Mouse (Mus musculus) frontal cortex, postnatal 14 days (tissue): Measurements from ENCODE around the gene Cwc25.
"Not testable (repeated sequence)": the region's sequence is repeated elsewhere in the genome, so short reads cannot be mapped to it uniquely, and the experiment has no call there.

ENCODE experiments used
- DNase-seq, 2 experiments: peaks; one replicate each; pipeline ENCODE4 v3.0.0; 2022; ENCODE audit warnings: low spot score in 2 of 2

Cwc25 gene

DNA sequence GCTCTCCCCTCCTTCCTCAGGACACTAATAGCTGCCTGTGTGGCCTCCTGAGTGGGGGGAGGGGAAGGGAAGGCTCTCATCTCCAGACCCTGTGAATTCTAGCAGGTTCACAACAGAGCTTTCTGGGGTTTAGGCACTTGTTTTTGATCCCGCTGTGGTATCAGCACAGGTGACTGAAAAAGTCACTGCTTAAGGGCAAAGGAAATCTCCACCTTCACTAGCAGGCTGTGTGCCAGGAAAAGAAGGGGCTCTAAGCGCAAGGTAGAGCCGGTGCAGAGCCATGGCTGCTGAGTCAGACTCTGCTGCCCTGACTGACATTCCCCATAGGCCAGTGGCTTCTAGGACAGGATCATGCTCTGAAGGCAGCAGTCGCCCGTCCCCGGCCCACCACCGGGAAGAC, 37.6 kb downstream of the Cwc25 start:
- no peak for DNase-seq

DNA sequence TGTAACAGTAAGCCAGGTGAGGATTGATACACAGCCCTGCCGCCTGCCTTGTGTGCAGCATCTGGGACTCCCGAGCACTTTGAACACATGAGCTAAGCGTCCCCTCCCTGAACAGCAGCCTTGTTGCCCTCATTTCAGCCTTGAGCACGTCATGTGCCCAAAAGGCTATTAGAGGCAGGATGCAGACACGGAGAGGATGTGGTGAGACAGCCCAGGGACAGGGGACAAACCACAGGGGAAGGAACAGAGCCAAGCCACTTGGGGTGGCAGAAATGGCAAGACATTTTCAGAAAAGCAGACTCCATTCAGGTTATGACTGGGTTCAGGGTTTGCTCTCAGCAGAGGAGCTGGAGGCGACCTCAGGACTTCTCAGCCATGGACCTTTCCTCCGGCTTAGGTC, 38.0 kb downstream of the Cwc25 start:
- DNase-seq = no peak

DNA sequence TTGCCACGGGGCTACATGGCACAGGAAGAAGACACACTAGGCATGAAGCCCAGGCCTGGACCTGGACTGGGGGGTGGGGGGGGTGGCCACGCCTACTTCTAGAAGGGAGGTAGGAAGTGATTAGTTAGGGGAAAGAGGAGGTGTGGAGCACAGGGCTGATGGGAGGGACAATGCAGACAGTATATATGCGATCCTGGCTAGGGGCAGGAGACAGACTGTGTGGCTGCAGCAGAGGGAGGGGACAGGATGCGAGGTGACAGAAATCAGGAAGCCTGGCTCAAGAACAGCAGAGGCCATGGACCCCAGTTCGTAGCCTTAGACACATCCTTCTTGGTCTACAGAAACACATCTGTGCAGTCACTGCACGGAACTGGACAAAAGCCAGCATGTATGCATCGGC, 42.6 kb downstream of the Cwc25 start:
- no peak for DNase-seq

DNA sequence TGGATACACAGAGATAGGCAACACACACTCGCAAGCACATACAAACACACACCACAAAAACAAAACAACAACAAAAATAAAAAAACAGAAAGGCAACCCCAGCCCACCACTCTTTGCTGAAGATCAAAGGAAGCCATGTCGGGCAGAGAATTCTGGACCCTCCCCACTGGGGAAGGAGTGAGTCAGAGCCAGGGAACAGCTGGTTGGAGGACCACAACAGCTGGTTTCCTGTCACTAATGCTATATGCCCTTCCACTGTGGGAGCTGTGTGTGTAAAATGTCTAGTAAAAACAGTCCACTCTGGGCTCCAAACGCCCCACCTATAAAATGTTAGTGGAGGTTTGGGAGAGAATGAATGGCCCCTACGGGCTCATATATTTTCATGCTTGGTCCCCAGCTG, 45.0 kb downstream of the Cwc25 start:
- no peak for DNase-seq

DNA sequence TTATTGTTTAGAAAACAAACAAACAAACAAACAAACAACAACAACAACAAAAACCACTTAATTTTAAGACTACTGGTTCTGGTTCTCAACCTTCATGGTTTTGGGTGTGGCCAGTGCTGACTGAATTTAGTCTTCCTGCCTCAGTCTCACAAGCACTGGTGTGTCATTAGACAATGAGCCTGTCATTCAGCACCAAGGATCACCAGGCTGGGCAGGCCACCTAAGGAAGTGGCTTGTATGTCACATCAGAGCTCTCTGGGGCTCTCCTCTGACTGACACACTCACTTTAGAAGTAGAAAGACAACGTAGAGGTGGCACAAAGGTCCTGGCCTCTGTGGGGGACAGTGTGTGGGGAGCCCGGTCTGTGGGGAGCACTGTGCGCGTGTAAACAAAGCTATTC, 47.3 kb downstream of the Cwc25 start:
- DNase-seq = no peak

DNA sequence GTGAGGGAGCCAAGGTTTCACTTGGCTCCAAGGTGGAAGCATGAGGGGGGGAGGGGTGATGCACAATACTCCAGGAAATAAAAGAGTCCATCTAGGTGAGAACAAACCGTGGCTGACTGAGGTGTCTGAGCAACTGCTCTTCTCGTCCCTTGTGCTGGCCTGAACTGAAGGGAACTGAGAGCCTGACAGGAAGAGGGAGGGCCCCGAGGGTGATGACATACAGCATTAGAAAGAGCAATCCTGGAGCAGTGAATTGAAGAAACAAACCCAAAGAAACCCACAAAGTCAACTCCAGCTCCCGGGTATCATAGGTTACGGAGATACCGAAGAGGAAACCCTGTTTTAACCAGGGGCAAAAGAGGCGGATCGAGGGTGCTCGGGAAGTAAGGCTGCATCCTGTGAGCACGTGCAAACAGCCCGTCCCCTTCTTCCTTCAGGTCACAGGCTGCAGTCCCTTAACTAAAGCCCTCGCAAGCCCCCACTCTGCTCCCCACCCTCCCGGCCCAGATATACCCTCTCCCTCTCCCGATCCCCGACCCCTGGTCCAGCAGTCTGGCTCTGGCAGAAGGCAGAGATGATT, 48.0 kb downstream of the Cwc25 start:
- DNase-seq = no peak

DNA sequence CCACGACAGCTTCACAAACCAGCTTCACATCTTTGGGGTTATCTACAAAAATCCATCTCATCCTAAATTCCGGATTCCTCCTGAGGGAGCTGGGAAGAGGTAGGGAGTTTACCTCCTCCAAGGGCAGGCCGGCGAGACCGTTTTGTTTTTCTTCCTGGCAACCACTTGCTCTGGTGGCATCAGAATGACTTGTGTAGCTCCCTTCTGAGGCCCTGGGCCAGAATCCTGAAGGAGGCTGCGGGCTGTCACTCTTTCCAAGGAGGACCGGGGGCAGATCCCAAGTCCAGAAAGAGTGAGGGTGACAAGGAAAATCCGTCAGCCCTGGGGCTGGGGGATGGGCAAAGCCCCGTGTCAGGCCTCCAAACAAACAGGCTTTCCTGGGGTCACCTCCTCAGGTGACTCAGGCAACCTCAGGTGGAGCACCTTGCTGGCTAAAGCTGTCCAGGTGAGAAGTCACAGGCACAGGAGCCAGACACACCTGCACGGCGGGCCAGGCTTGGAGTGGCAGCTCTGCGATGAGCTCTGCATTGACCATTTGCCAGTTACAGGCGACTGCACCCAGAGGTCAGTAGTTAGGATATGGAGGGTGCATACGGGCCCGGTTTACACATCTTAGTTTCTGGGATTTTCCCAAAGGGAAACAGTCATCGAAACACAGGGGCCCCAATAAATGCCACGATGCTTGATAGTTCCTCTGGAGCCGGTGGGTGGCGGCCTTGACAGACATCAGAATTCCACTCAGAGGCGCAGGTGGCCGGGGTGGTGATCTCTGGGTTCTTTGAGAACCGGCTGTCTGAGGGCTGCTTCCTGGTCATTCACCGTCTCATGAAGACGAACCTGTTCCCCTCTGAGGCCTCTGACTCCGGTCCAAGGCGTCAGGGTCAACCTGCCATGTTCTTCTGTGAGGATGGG, 48.7 kb downstream of the Cwc25 start:
- DNase-seq = no peak

DNA sequence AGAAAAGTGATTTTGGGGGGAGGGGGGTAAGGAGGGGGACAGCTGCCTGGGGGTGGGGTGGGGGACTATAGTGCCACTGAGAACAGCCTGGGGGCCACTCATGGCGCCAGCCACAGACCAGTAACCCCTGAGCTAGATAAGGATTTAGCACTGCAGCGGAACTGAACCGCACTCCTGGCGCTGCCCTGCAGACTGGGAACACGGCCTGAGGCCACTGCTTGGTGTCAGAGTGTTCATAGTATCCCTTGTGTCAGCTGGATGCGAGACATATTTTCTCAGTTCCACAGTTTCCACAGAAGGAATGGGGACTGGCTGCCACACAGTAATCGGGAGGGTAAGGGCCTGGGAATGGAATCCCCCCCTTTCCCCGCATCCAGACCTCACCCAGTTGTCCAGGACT, 50.3 kb downstream of the Cwc25 start:
- no peak for DNase-seq

DNA sequence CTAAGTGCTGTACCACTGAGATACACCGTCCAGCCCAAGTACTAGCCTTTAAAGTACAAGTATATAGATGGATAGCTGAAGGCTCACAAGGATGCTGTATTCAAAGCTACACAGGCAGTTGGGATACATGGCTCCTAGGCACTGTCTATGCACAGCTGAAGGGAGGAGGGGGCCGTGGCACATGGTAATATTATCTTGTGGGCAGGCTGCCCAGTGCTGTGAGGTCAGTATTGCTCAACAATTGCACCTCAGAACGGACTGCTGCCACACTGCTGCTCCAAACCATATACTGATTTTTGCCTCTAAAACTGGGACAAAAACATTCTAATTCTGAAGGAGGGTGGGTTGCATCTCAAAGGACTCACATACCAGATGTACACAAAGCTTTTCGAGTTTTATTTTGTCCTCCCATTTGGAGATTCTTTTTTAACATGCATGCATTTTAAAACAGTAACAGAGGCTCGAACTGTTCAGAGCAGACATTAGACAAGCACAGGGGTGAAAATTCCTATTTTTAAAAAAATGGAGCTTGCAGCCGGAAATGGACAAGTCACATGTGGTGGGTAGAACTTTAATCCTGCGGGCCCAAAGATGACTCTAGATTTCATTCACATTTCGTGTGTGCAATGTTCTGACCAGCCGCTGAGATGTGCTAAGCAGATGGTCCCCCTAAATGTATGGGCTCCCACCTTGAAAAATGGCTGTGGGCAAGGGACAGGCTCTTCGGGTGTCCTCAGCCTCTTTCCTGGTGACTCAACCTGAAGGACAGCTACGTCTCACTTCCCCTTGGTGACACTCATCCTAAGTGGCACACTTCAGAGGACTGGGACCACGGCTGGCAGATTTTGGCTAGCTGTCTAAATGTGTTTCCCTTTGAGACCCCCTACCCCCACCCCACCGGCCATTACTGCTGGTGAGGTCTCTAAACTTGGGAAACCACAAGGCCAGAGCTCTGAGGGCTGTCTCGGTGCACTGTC, 51.3 kb downstream of the Cwc25 start:
- DNase-seq = no peak

DNA sequence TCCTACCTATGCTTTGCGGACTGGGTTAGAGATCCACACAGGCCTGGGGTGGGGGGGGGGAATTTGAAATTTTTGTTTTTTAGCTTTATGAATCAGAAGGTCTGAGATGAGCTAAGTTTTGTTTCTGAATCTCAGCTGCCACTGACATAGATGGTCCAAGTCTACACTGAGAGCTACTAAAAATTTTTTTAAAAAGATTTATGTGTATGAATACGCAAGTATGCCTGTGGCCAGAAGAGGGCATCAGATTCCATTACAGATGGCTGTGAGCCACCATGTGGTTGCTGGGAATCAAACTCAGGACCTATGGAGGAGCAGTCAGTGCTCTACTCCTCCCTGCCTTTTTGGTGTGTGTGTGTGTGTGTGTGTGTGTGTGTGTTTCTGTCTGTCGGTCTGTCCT, 52.0 kb downstream of the Cwc25 start:
- no peak for DNase-seq

DNA sequence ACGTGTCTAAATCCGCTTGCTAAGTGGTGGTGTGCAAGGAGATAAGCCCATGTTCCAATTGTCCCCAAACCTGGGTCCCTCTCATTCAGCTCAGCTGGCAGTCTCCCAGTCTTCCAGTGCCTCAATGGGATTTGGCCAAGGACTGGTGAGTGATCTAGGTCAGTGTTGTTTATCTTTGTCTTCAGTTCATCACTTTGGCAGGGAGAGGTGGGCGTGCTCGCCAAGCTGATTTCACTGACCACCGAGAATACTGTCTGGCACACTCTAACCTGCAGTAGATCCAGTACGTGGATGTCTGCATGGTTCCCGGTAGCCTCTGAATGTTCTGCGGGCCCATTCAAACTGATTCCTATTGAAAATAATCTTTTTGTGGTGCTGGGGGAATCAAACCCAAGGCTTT, 52.5 kb downstream of the Cwc25 start:
- DNase-seq = no peak

DNA sequence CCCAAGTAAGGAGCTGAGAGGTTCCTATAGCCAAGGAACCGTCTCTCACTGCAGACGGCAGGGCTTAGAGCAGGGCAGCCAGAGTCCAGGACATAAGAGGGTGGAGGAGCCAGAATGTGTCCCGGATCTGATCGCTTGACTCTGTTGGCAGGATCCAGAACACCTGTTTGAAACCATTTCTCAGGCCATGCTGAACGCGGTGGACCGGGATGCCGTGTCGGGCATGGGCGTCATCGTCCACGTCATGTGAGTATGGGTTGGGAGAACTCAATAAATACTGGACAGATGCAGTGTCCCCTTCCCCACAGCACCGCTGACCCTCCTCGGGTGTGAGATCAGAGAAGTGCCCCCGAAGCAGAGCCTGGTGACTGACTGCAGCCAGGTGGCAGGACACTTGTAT, 54.1 kb downstream of the Cwc25 start:
- no peak for DNase-seq

DNA sequence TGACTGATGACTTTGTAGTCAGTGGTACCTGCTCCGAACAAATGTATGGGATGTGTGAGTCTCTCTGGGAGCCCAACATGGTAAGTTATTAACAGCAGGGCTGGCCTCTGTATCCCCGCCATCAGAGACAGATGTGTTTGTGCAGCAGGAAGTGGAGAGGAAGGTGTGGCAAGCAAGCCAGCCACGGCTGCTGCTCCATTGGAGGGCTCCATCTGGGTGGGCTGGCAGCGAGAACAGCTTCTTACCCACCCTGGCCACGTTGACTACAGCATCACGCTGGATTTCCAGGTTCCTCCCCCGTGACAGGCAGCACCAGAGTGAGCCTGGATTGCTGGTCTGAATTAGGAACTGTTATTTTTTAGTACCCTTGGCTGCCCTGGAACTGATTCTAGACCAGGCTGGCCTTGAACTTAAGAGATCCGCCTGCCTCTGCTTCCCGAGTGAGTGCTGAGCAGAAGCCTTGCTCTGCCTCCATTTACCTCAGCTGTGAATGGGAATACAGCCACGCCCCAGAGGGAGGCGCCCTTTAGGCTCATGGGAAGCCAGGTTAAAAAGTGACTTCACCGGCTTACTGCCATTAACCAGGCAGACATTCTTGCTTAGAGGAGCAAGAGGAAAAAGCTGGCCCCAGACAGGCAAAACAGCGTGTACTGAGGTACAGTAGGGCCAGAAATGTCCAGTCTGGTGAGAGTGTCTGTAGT, 55.0 kb downstream of the Cwc25 start:
- DNase-seq = no peak

DNA sequence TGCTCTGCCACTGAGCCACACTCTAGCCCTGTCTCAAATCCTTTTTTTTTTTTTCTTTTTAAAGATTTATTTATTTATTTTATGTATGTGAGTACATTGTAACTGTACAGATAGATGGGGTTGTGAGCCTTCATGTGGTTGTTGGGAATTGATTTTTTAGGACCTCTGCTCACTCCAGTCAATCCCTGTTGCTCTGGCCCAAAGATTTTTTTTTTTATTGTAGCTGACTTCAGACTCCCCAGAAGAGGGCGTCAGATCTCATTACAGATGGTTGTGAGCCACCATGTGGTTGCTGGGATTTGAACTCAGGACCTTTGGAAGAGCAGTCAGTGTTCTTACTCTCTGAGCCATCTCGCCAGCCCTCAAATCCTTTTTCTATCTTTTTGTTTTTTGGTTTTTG, 56.3 kb downstream of the Cwc25 start:
- not testable (repeated sequence) for DNase-seq

DNA sequence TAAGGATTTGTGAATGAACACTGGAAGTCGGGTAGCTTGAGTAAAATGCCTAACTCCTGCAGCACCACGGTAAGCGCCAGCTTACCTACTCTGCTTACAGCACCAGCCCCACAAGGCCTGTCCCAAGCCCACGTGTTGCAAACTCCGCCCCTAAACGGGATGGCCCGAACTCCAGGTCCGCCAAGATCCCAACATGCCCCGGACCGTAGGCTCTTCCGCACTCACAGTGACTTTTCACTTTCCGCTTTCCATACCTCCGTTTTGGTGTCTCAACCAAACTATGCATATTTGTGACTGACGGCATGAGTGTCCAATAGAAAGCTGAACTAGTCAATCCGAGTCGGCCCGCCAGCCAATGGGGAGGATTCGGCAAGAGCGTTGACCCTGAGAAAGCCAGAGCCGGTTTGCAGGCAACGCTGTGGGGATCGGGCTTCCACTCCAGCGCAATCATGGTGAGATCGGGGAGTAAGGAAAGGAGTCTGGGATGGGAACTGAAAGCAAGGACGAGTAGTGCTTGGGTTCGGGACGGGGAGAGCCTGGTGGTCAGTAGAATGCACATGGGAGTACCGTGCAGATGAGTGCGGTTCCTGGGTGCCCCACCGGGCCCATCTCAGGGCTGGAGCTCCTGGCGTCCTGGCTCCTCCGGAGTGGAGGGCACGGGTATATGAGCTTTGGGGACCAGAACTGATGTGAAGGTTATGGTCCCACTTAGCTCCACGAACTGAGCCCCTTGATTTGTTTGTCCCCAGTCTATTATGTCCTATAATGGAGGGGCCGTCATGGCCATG, 63.1 kb downstream of the Cwc25 start, which contains the start of gene Psmb3:
TSS of gene Psmb3 (plus strand) at position 361 of the 788 bp plus-strand sequence.
- peak; percentile 99 for DNase-seq

DNA sequence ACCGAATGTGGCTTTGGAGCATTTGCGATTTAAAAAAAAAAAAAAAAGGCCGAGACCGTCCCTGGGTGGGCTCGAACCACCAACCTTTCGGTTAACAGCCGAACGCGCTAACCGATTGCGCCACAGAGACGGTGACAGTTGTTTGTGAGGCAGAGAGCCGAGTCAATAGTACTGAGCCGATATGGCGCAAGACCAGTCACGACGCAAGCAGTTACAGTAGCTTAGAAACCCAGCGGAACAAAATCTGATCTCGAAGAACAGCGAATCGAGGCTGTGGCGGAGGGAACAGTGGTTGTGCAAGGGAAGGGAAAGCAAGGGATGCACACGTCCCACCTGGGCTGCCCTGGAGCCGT, 64.0 kb downstream of the Cwc25 start:
- DNase-seq = peak; percentile 83 to 93

DNA sequence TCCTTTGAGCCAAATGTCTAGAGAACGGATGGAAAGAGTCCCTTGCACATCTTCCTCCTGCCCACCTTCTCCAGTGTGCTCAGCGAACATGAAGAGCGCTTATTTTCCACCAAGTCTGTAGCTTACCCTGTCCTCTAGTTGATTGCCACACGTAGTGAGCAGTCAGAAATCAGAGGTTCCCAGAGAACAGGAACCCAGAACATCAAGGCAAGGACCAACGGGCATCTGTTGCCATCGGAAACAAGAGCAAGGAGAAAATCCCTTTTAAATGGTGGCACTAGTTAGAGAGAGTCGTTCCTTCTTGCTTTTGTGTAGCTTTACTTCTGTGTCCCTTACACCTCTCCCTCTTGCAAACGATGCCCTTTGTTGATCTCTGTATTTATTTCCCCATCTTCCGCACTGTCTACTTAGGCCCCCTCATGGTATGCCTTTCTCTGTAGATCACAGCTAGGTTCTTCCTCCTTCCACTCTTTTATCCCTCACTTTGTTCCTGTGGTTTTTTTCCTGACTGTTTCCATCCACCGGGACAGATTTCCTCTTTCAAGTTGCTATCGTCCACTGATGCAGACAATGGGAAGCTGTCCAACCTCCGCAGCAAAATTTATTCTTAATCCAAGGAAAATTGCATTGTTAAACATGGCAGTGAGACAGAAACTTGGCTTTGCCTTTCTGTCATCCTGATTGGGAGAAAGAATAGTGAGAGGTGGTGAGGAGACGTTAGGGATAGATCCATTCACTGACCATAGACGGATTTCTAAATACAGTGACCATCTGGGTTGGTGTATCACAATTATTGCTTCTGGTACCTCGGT, 64.6 kb downstream of the Cwc25 start:
- DNase-seq = no peak

DNA sequence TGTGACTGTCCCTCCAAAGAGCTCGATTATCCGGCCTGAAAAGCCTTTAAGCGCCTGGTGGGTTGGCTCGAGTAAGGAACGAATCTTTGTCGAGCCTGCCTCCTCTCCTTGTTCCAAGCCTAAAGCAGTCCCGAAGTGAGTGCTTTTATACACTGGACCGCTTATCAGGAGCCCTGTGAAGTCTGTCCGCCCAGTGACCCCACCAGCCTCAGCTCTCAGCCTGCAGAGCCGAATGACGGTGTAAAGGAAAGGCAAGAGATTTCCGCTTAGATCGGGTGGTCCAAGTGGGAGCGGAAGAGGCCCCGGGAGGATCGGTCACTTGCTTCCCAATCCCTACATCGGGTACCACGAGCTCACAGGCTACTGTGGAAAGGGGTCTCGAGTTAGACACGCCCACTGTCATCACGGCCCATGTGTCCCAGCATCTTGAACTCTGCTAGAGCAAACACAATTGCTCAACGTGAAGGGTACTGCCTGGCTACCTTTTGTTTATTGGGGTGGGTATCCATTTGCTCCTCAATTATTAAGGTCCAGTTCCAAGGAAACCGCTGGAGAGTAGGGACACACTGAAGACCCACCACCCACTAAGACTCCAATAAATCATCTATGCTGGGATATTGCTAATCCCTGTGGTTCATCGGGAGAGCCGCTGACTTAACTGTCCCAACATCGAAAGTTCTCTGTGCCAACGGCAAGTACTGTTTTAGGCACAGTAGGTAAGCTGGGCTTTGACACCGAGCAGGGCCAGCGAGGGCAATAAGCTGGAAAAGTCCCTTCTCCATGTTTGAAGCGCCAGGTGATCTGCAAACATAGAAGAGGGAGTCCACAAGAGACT, 65.4 kb downstream of the Cwc25 start:
- DNase-seq = no peak
